Mouse (Mus musculus): ENCODE data around the gene Itgb4.

GRCm38 (mm10) chr11:115962651-115963412, 11.7 kb upstream of the Itgb4 start:
- TF ChIP-seq GATA1 (IDR thresholded peaks at IDR 0.05; ENCODE audit: borderline replicate concordance, low read length) (no peak), CTCF (IDR thresholded peaks at IDR 0.05; ENCODE audit: low read depth, low read length) (no peak), GATA2 (IDR thresholded peaks at IDR 0.05; ENCODE audit: borderline replicate concordance, low read depth, low read length) (no peak)

Data from G1E (cell line).